Mouse (Mus musculus): ENCODE data around the gene Tpd52l1.
A peak's percentile ranks its signal among the peaks of the same experiment; 100 is the strongest.
"Not testable (repeated sequence)": the region's sequence is repeated elsewhere in the genome, so short reads cannot be mapped to it uniquely, and the experiment has no call there.

Tpd52l1 gene

DNA sequence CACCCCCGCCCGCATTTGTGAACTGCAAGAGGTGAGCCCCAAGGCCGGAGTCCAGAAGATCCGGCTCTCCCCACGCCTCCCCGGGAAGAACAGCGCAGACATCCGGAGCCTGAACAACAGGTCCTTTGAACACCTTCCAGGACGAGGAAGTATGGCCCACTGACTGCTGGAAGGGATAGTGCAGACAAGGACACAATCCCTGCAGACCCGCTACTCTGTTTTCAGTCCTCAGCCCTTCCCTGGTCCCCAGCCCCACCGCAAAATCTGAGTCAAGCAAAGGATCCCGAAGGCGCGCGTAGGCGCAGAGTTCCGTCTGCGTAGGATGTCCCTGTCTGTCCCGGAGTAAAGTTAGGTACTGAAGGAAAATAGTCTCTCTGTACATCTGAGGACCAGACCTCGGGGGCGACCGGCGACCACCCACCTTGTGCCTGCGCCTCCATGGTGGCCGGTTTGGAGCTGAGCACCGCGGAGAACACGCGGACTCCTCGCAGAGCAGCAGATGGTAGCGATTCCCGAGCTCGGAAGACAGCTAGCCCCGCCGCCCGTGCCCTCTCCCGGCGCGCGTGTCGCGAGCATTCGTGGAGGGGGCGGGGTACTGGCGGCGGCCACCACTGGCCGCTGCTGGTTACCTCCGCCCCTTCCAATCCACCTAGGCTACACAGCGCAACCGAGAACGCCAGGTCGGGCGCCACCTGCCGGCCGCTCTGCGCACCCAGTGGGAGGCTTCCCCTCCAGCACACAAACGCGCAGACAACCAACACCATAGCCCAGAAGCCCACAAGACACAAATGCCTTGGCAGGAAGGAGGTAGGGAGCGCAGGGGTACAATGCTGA is at the start of gene Tpd52l1:
TSS of gene Tpd52l1 (minus strand) at position 668 of the 834 bp plus-strand sequence.
- peak; percentile 38 for DNase-seq (ENCODE audit: low read depth)

- DNase-seq (ENCODE audit: low read depth): no peak
Observed at GRCm38 (mm10) chr10:31494296-31494695, 48.5 kb upstream of the Tpd52l1 start.

DNA sequence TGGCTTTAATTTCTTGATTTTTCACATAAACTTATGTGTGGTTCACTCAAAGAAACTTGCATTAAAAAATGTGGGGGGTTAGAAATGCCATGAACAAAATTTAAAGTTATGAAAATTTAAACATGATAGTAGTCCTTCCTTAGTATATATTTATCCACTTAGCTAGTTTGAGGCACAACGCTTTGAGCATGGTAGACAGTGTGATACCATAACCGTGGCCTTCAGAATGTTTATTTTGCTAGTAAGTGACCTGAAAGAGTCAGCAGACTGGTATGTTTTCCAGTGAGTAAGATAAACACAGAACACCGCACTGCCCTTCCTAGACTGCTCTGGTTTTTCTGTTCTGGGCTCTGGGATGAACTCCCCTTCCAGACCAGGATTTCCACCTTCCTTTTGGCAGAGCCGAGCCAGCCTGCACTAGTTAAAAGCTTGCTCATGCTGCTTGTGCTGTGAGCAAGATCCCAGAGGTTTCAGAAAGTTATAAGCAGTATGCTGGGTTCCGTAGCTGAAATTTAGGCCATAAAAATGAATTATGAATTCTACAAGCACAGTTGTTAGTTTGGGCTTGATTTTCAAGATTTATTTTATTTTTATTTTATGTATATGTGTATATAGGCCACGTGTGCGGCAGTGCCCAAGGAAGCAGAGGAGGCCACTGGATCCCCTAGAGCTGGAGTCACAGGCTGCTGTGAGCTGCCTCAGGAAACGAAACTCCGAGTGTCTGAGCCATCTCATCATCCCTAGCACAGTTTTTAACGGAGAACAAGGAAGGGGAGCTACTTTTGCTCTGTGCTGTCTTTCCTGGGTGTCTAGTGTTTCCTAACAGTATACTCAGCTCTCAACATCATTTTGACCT is 21.5 kb upstream of the Tpd52l1 start:
- DNase-seq (ENCODE audit: low read depth): no peak

DNA sequence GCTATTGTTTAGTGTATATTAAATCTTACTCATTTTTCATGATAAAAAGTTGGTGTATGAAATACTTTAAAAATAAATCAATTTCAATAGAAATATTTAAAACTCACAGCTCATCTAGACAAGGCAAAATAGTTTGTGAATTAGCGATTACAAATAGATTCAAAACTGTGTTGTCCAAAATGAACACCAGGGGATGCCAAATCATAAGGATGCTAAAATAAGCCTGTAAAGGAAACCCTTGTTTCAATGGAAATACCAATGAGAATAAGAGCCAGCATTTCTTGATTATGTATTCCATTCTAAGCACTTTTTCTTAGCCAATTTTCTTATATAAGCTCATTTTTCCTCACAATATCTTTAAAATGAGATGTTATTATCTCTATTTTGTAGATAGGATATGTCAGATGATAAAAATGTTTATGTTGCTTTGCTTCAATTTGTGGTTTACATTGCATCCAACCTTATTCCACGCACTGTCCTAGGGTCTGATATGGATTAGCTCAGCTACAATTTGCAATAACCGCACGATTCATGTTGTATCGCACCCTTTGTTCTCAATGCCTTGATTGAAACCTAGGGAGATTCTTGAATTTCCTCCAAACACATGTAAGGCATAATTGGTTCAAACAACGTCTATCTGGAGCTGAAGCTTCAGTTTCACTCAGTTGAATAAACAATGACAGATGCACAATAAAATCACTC is 20.2 kb upstream of the Tpd52l1 start:
- no peak for DNase-seq (ENCODE audit: low read depth)

- DNase-seq (ENCODE audit: low read depth): no peak
Observed at GRCm38 (mm10) chr10:31465424-31465823, 19.7 kb upstream of the Tpd52l1 start.

GRCm38 (mm10) chr10:31463044-31463443 is 17.3 kb upstream of the Tpd52l1 start:
- DNase-seq (ENCODE audit: low read depth): no peak

DNA sequence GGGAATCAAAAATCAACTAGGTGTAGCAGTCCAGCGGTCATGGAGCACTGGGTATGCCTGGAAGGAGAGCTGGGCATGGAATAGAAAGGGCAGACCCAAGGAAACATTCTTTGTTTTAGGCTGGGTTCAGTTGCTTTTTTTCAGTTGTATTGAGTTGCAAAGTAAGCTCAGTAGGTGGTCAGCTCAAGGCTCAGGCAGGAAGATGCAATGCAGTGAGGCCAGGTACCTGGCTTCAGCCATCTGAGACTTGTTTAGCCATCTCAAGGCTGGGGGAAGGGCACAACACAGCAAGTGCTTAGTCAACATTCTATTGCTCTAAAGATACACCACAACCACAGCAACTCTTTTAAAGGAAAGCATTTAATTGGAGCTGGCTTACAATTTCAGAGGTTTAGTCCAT is 11.0 kb upstream of the Tpd52l1 start:
- DNase-seq (ENCODE audit: low read depth): no peak

DNA sequence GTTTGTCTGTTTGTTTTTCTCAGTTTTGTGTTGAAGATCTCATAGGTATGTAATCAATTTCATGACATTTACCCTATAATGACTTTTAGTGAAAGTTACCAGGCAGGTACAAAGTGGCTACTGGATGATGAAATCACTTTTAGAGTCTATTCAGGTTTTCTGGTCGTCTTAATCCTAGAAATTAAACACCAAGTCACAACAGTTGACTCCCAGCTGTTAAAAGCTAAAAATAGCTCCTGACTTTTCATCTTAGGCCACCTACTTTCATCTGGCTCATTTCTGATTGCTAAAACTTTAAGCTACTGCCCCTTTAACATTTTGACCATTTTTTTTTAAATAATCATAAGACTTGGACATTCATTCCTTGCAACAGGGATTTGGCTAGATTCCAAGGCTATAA is 1.3 kb upstream of the Tpd52l1 start:
- DNase-seq (ENCODE audit: low read depth): no peak

GRCm38 (mm10) chr10:31444206-31444605 is 1.6 kb downstream of the Tpd52l1 start:
- DNase-seq (ENCODE audit: low read depth): no peak

DNA sequence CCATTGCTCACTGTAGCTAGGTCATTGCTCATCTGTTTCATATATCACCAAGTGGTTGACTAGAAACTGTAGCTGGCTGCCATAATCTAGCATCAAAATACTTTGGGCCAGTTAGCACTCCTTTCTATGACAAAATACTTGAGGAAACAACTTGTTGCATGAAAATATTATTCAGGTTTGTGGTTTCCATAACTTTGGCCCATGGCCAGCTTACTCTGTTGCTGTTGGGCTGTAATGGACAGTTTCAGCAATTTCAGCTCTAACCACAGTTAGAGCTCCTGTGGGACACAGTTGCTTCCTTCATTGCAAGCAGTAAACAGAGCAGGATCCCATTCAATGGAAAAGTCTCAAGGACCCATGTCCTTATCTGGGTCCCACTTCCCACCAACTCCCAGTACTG is 4.3 kb downstream of the Tpd52l1 start:
- DNase-seq (ENCODE audit: low read depth): no peak

GRCm38 (mm10) chr10:31436047-31436446 is 9.7 kb downstream of the Tpd52l1 start:
- no peak for DNase-seq (ENCODE audit: low read depth)

- DNase-seq (ENCODE audit: low read depth): no peak
Observed at GRCm38 (mm10) chr10:31417956-31418355, 27.8 kb downstream of the Tpd52l1 start.

DNA sequence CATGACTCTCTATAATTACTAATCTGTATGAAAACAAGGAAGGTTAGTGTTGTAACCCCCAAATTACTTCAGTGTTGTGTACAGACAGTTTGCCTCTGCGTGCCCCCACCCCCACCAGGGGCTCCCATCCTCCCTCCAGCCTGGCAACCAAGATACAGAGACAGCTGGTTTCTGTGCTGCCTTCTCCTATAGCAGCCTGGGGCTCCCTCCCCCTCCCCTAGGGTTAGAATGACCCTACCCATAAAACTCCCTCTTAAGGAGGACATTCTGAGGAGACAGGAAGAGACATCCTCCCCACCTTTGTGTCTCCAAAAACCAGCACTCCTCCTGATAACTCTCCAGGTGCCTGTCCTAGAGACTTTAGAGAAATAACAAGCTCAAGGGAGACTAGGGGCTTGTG is 52.8 kb downstream of the Tpd52l1 start:
- no peak for DNase-seq (ENCODE audit: low read depth)

DNA sequence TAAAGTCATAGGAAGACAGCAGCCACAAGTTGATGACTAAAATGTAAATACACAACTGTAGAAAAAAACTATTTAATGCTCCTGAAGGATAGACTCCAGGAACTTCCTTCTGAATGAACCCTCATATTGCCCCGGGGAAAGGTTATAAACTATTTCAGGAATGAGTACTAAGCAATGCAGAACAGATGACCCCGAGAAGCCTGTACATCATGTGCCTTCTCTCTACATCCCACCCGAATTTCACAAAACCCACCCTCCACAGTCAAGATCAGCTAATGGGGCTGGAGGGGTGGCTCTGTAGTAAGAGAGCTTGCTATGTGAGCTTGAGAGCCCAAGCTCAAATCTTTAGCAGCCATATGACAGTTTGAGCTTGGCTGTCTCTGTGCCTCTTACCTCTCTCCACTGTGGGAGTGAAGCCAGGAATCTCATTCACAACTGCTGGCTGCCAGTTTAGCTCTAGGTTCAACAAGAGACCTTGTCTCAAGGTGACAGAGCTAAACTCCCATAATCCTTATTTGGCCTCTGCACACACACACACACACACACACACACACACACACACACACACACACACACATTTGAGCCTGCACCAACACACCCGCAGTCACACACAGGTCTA is 54.9 kb downstream of the Tpd52l1 start:
- no peak for DNase-seq (ENCODE audit: low read depth)

- DNase-seq (ENCODE audit: low read depth): not testable (repeated sequence)
Observed at GRCm38 (mm10) chr10:31388566-31388965, 57.2 kb downstream of the Tpd52l1 start.

- DNase-seq (ENCODE audit: low read depth): not testable (repeated sequence)
Observed at GRCm38 (mm10) chr10:31370200-31370599, 75.6 kb downstream of the Tpd52l1 start.

DNA sequence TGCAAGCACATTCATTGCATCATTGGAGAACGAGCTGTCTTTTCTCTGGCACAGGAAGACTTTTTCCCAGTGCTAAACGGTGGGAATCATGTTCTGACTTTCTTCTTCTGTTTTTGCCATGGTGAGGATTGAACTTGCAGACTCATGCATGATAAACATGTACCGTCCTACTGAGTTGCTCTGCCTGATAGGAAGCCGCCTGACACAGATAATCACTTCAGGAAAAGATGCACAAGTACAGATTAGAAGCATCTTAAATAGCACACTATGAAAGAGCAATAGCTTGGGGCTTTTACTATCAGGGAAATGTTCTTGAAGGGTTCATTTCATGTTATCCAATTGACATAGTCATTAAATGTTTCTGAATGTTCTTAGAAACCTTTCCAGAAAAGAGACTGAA is 86.0 kb downstream of the Tpd52l1 start:
- no peak for DNase-seq (ENCODE audit: low read depth)

DNA sequence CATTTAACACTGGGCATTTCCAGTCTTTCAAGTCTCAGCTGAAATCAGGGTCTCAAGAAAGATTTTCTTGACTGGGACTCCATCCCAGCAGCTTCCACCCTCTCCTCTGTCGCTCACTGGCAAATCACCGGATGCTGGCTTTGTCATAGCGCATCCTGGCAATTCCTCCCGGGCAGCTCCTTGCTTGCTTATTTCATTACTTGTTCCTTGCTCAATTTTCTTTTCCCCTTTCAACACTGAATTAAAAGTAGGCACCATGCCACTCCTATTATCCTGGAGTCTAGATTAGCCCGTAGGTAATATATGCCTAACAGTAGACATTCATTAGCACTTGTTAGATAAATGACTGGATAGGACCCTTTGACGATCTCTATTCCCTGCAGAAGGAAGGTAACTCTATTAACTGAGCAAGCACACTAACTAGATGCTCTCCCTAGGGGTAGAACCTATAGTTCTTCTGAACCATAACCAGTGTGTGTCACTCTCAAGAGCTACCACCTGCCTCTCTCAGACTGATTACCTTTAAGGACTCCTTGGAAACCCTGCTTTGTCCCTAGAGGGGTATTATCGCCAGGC is 90.8 kb downstream of the Tpd52l1 start:
- no peak for DNase-seq (ENCODE audit: low read depth)

DNA sequence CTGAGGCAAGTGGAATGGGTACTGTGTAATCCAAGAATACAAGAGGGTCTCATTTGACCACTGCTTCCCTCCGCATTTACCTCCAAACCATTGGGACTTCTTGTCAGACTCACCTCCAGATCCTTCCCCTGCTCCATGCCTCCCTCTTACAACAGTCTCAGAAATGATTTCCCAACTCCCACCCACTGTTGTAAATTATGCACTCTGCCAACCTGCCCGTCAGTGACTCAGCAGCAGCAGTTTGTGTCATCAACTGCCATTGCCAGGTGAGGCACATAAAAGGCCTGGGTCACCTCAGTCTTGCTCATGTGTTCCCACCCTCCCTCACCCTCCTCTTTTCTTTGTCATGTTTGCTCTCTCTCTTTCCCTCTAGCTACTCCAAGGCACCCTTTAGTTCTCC is 91.6 kb downstream of the Tpd52l1 start:
- no peak for DNase-seq (ENCODE audit: low read depth)

GRCm38 (mm10) chr10:31352845-31353427 is 92.8 kb downstream of the Tpd52l1 start:
- no peak for DNase-seq (ENCODE audit: low read depth)

- DNase-seq (ENCODE audit: low read depth): no peak
Observed at GRCm38 (mm10) chr10:31351056-31351455, 94.7 kb downstream of the Tpd52l1 start.

All from induced T-regulatory cell, adult 2 months (primary cell).